Mouse (Mus musculus) intestine, postnatal 0 days (tissue): ENCODE measurements at regions not wholly inside any gene's neighbourhood (a gene's known extent, or its start where the extent isn't known, plus 50 kb on each side); places are given as distances from the start of the nearest gene placed in this dataset.
A peak's percentile ranks its signal among the peaks of the same experiment; 100 is the strongest.
"Not testable (repeated sequence)": the region's sequence is repeated elsewhere in the genome, so short reads cannot be mapped to it uniquely, and the experiment has no call there.

Source experiments
- ATAC-seq: fragments of 200-750 bp; cut with Nextera tagmentation; 2 replicates; pipeline ENCODE4 v1.8.0; 2017; ENCODE audit warnings: mild to moderate bottlenecking, moderate TSS enrichment, moderate library complexity
- H3K27ac ChIP-seq: fragments of 300-500 bp; sonication (generic); 2 replicates; pipeline ENCODE4 v1.5.1; 2014; ENCODE audit warnings: mild to moderate bottlenecking, low read depth, low read length, moderate library complexity
- H3K27me3 ChIP-seq: fragments of 300-500 bp; sonication (generic); replicated peaks from 2 replicates; pipeline ENCODE4 v1.6.1; 2014; ENCODE audit warnings: low read length, mixed read lengths; ENCODE audit not compliant: control insufficient read depth, insufficient read depth
- H3K36me3 ChIP-seq: fragments of 300-500 bp; sonication (generic); 2 replicates; pipeline ENCODE4 v1.6.1; 2014; ENCODE audit warnings: mild to moderate bottlenecking, moderate library complexity; ENCODE audit not compliant: control insufficient read depth, insufficient read depth
- H3K4me1 ChIP-seq: fragments of 300-500 bp; sonication (generic); replicated peaks from 2 replicates; pipeline ENCODE4 v1.6.1; 2014; ENCODE audit warnings: antibody characterized with exemption, low read length, mixed read lengths; ENCODE audit not compliant: control insufficient read depth, insufficient read depth
- H3K4me2 ChIP-seq: fragments of 300-500 bp; sonication (generic); replicated peaks from 2 replicates; pipeline ENCODE4 v1.6.1; 2014; ENCODE audit warnings: low read depth, mild to moderate bottlenecking, moderate library complexity
- H3K4me3 ChIP-seq: fragments of 300-500 bp; sonication (generic); 2 replicates; pipeline ENCODE4 v1.5.1; 2014; ENCODE audit warnings: low read depth, low read length
- H3K9ac ChIP-seq: fragments of 300-500 bp; sonication (generic); 2 replicates; pipeline ENCODE4 v1.6.1; 2014; ENCODE audit warnings: mild to moderate bottlenecking, low read depth, low read length
- H3K9me3 ChIP-seq: fragments of 300-500 bp; sonication (generic); 2 replicates; pipeline ENCODE4 v1.6.1; 2016; ENCODE audit warnings: mixed run types; ENCODE audit not compliant: control insufficient read depth
- CTCF ChIP-seq: sonication (generic); IDR thresholded peaks from 2 replicates; pipeline ENCODE4 v1.5.1; 2016; ENCODE audit warnings: low read depth, mild to moderate bottlenecking, control low read depth, antibody characterized with exemption, moderate library complexity
- WGBS: fragments of 180-500 bp; shearing (Covaris S2); extraction: QIAGEN DNeasy Blood & Tissue Kit; methylation state at CpG from one replicate; pipeline ENCODE4 v1.1.7; 2014; 5-methylcytosine and 5-hydroxymethylcytosine counted together

GRCm38 (mm10) chr8:4934551-4934950 is 155.2 kb upstream of the Shcbp1 start:
- H3K9ac ChIP-seq = no peak overlapping the region
- no peaks in the 10 kb centered on the region for H3K9me3 ChIP-seq
- no peaks in the 10 kb centered on the region for H3K4me1 ChIP-seq
- H3K27ac ChIP-seq = no peak overlapping the region
- ATAC-seq = no peak
- H3K27me3 ChIP-seq = no peaks in the 10 kb centered on the region
- no peak overlapping the region for H3K4me3 ChIP-seq
- H3K36me3 ChIP-seq = no peaks in the 10 kb centered on the region
- no peak overlapping the region for H3K4me2 ChIP-seq
- no peak for TF ChIP-seq CTCF

GRCm38 (mm10) chr8:4934035-4934434 is 154.7 kb upstream of the Shcbp1 start:
- no peaks in the 10 kb centered on the region for H3K4me1 ChIP-seq
- no peak overlapping the region for H3K9ac ChIP-seq
- no peak for TF ChIP-seq CTCF
- no peak overlapping the region for H3K27ac ChIP-seq
- H3K36me3 ChIP-seq = no peaks in the 10 kb centered on the region
- ATAC-seq = no peak
- 73% methylated on average over 2 of the region's 2 CpGs for WGBS
- H3K4me3 ChIP-seq = no peak overlapping the region
- no peak overlapping the region for H3K4me2 ChIP-seq
- no peaks in the 10 kb centered on the region for H3K9me3 ChIP-seq
- H3K27me3 ChIP-seq = no peaks in the 10 kb centered on the region

- H3K9ac ChIP-seq = no peak overlapping the region
- no peak for ATAC-seq
- H3K27me3 ChIP-seq = no peaks in the 10 kb centered on the region
- H3K4me2 ChIP-seq = no peak overlapping the region
- H3K36me3 ChIP-seq = no peaks in the 10 kb centered on the region
- no peaks in the 10 kb centered on the region for H3K4me1 ChIP-seq
- no peak overlapping the region for H3K4me3 ChIP-seq
- no peaks in the 10 kb centered on the region for H3K9me3 ChIP-seq
- no peak for TF ChIP-seq CTCF
- no peak overlapping the region for H3K27ac ChIP-seq
These were observed 137.1 kb upstream of the Shcbp1 start for GRCm38 (mm10) chr8:4916447-4916846.

GRCm38 (mm10) chr8:4895046-4895445 is 115.7 kb upstream of the Shcbp1 start:
- Histone ChIP-seq H3K4me3 (no peak overlapping the region), H3K27ac (no peak overlapping the region), H3K4me1 (no peaks in the 10 kb centered on the region), H3K36me3 (no peaks in the 10 kb centered on the region), H3K9ac (no peak overlapping the region), H3K4me2 (no peak overlapping the region), H3K27me3 (no peaks in the 10 kb centered on the region), H3K9me3 (no peaks in the 10 kb centered on the region)
- no peak for ATAC-seq
- TF ChIP-seq CTCF = no peak
- 84% methylated on average over 2 of the region's 2 CpGs for WGBS

- H3K36me3 ChIP-seq, H3K4me1 ChIP-seq, H3K27ac ChIP-seq, H3K4me3 ChIP-seq, H3K4me2 ChIP-seq, H3K9ac ChIP-seq, H3K9me3 ChIP-seq, H3K27me3 ChIP-seq: not testable (repeated sequence)
- 74% methylated on average over 7 of the region's 7 CpGs for WGBS
- ATAC-seq = peak; percentile 53; the same call in 1 of the 2 replicates
- peak; percentile 78 for TF ChIP-seq CTCF
These were observed 89.4 kb upstream of the Shcbp1 start for GRCm38 (mm10) chr8:4868761-4869160.

- H3K9ac ChIP-seq = no peak overlapping the region
- no peak overlapping the region for H3K4me3 ChIP-seq
- H3K4me2 ChIP-seq = no peak overlapping the region
- no peaks in the 10 kb centered on the region for H3K9me3 ChIP-seq
- no peak overlapping the region for H3K27ac ChIP-seq
- H3K36me3 ChIP-seq = no peaks in the 10 kb centered on the region
- peak; percentile 99 for ATAC-seq
- no peaks in the 10 kb centered on the region for H3K27me3 ChIP-seq
- TF ChIP-seq CTCF = no peak
- WGBS = 55% methylated on average over 3 of the region's 3 CpGs
- no peaks in the 10 kb centered on the region for H3K4me1 ChIP-seq
These were observed 59.7 kb upstream of the Shcbp1 start for GRCm38 (mm10) chr8:4839087-4839486.

- Histone ChIP-seq H3K9me3 (no peaks in the 10 kb centered on the region), H3K27me3 (no peaks in the 10 kb centered on the region), H3K4me1 (no peaks in the 10 kb centered on the region), H3K4me3 (no peak overlapping the region), H3K36me3 (no peaks in the 10 kb centered on the region), H3K4me2 (no peak overlapping the region), H3K27ac (no peak overlapping the region), H3K9ac (no peak overlapping the region)
- peak; percentile 65 for ATAC-seq
- TF ChIP-seq CTCF = no peak
These were observed 59.2 kb upstream of the Shcbp1 start for GRCm38 (mm10) chr8:4838527-4838926.
